Mouse (Mus musculus) cerebellum, adult 18-20 months (tissue): ENCODE data around the gene Mier1.
"Not testable (repeated sequence)": the region's sequence is repeated elsewhere in the genome, so short reads cannot be mapped to it uniquely, and the experiment has no call there.

Experiments
- DNase-seq, 2 experiments: peaks; one replicate each; pipeline ENCODE4 v3.0.0; 2021

Mier1 gene

DNA sequence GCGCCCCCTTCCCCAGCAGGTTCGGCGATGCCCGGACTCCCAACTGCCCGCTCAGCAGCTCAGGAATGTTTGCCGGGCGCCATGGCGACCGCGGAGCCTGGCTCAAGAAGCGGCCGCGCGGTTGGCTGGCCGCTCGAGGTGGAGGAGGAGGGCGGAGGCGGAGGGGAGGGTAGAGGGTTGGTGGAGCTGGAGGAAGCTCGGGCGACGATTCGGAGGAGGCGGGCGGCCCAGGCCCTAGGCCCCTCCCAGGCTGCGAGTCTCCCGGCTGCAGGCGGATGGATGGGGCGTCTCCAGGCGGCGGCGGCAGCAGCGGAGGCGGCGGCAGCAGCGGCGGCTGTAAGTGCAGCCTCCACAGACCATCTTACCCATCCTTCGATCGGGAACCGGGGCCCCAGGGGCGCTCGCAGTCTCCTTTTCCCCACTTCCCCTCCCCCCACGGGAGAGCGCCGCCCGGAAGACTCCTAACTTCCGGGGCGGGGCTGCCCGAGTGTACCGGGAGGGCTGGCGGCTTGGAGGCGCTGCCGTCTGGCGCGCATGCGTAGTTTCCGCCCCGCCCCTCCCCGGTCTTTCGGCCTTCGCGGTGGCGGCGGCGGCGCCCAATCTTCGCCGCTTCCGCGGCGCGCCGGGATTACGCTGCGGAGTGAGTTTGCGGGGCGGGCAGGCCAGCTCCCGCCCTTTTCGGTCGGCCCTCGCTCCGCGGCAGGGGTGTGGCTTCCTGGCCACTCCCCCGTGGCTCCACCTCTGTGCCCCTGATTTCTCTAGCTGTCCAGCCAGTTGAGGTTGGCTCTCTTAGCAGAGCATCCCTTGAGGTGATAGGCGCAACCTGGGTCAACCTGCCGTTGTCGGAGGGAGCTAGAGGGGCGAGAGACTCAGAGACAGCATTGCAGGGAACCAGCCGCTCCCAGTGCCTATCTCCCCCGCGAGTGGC is at the start of gene Mier1, which contains the start of gene Wdr78:
Gene Mier1, plus strand, starts transcription at position 207 of the 928 bp plus-strand sequence.
Gene Wdr78, minus strand, starts transcription at position 372 of the 928 bp plus-strand sequence.
- DNase-seq = peak; percentile 98

DNA sequence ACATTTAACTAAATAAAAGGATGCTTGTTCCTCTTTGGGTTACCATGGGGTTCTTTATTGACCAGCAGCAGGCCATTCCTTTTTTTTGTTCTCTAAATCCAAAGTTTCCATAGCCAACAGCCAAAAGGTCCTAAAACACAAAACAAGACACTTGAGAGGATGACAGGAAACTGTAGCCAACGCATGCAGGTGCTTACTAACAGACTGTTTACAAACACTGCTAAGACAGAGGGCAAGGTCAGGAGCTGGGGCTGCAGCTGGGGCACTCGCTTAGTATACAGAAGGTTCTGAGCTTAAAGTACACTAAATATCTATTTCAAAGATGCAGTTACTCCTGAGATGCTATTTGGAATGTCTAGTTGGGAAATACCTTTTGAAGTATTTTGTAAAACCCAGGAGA is 49.8 kb upstream of the Mier1 start:
- no peak for DNase-seq

DNA sequence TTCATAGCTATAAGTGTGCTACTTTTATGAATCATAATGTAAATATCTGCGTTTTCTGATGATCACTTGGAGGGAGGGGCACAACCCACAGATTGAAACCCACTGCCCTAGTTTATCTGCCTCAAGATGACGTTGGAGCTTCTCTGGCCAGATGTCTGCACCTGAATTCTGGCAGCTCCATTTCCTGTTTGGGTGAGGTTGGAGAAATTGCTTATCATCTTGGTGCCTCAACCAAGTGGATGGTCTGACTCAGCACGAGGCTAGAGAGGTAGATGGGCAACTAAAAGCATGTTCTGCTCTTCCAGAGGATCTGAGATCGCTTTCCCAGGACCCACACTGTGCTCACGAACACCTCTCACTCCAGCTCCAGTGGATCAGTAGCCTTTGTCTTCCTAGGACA is 49.2 kb upstream of the Mier1 start:
- no peak for DNase-seq

DNA sequence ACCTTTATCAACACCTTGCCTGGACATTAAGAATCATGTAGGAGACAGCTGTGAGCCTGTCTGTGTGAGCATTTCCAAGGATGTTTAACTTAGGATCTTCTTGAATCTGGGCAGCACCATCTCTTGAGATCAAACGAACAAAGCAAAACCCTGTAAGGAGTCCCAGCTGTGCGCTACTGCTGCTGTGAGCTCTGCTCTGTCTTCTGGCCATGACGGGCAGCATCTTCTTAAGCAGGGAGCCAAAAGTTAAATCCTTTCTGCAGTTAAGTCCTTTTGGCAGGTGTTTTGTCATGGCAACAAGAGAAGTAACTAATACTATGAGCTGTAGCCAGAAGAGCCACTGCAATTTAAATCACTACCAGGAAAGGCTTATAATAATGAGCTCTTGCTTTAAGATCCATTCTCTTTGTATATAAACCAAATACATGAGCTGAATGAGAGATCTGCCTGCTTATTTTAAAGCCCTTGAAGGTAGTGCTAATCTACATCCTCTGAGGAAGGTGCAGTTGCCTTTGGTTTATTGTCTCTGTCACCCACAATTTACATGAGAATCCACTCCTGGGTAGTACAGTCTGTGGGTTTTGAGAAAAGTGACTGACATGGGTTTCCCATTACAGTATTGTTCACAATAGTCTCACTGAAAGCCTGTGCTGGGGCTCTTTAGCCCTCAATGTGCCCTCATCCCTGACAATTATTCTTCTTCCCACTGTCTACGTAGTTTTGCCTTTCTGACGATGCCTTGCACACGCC is 46.1 kb upstream of the Mier1 start:
- DNase-seq = no peak

DNA sequence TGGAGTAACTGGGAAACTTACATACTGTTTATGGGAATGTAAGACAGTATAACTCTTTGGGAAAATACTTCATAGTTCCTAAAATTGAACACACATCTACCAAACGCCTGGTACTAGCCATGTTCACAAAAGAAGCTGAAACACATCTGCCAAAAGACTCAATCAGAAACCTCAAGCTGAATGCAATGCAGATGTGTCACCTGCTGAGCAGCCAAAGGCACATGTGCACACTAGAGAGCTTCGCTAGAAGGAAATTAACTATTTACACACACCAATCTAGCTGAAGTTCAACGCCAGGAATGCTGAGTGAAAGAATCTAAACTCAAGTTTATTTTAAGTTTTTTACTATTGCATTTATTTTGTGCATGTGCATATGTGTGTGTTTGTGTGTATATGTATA is 43.6 kb upstream of the Mier1 start:
- no peak for DNase-seq

DNA sequence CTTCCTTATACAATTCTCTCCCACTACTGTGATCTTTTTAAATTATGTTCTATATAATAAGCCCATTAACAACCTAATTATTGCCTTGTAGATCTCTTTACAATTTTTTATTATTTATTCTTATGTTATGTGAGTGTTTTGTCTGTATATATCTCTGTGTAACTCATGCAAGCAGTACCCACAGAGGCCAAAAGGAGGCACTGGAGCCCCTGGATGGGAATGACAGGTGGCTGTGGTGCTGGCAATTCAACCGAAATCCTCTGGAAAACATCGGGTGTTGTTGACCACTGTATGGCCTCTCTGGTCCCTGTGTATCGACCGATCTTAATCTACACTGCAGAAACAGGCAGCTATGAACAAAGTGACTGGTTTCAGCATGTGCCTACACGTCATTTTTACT is 29.0 kb upstream of the Mier1 start:
- DNase-seq = no peak

DNA sequence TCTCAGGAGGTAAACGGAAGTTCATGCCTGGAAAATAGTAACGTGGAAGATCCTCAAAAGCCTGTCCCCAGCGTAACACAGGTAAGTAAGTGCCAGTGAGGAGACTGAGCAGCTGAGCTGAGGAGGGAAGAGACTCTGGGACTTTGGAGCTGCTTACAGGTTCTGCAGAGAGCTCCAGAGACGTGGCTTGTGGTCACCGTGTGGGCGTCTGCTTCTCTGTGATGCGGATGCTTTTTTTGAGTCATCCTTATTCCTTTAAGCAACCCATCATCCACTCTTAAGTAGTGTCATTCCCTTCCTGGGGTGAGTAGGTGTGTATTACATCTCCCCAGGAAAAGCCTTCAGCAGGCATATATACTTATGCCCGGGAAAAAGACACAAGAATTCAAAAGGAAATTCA is 18.3 kb upstream of the Mier1 start:
- DNase-seq = no peak

DNA sequence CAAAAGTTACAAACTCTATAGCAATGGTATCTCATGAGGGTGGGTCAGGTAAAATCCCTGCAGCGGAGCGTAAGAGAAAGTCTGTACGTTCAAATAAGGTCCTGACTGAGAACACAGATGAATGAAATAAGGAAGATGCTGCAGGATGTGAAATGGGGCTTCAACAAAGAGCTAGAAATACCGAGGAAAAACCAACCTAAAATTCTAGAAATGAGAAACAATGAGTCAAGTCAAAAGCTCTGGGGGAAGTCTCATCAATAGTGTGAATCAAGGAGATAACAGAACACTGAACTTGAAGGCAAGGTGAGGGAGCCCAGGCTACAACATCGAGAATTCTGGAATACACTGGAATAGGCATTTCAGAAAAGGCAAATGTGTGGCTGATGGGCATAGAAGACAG is 15.7 kb upstream of the Mier1 start:
- no peak for DNase-seq

DNA sequence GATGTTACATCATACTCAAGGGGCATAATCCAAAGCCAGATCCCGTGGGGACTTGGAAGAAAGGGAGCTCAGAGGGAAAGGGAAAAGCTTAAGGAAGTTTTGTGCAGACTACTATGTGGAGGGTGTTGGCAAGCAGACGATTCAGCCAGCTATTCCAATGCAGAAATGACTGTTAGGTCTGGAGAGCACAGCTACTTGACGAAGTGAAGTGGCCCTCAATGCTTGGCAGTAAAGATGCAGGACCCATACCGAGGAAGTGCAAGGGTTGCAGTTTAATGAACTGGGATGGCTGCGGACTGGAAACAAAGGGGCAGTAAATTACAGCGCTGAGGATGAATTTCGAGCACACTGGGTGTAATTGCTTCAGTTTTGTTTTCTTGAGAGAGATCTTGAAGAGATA is 1.5 kb upstream of the Mier1 start:
- DNase-seq = no peak

DNA sequence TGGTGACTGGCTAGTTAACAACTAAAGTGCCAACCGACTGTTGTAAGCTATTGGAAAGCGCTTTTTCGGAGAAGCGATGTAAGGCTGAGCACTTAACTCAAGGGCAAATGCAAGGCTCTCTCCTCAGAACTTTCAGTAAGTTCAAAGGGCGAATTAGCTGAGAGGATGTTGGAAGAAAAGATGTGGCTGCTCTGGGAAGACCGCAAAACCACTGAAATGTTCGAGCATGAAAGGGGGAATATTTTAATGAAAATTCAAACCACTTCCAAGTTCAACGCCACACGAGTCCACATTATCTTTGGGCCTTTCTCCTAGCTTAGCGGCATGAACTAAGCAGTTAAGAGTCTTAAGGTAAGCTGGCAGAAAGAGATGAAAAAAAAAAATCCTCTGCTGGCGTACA is 788 bp upstream of the Mier1 start:
- DNase-seq = no peak

DNA sequence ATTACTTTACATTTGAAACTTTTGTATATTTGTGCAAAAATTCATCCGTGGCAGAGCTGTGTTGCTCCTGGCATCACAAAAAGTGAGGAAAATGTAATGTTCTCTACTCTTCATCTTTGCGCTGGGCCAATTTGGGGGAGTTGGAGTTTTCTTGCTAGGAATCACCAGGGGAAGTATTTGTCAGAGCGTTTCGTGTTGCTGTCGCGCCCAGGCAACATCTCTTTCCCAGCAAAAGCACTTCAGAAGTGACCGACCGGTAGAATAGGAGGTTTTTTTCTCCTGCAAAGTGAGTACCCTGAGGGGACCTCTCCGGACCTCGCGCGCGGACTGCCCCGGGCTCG is 4.7 kb downstream of the Mier1 start:
- no peak for DNase-seq

DNA sequence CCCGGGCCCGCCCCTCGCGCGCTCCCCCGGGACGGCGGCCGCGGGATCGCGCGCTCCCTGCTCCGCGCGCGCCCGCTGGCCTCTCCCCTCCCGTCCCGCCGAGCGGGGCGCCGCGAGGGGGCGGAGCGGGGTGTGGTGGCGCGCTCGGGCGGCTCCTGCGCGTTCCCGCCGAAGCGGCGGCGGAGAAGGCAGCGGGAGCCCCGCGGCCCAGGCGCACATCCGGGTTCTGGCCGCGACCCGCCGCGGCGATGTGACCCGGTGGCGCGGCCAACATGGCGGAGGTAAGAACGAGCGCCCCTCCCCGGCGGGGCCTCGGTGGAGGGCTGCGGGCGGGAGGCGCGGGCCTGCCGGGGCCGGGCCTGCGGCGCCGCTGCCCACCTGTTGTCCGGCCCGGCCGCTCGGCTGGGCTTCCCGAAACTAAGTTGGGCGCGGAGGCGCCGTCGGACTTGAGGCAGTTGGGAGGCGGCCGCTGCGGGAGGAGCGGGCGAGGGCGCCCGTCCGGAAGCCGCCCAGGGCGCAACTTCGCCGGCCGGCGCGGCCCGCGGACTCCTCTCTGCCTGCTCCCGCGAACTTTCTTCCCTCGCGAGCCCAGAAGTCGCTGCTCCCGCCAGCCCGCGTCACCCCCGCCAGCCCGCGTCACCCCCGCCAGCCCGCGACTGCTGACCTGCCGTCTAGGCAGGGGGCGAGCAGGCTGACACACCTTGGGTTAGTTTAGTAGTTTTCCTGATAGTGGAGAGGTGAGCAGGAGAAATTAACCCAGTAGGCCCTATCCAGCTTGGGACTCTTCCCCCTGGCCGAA is 5.2 kb downstream of the Mier1 start:
- DNase-seq = peak; percentile 74 to 88

DNA sequence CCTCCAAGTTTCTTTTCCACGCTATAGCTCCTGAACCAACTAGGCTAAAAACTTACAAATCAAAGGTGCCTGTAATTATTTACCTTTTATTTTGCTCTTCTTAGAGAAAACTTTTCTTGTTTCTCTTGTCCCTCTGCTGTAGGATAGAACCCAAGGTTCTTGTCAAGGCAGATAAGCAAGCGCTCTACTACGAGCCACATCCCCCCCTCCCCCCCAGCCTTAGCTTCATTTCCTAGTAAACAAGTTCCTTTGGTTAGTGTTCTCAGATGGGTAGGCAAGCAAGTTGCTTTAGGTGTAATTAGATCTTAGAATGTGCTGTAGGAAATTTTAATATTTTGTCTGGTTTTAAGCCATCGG is 5.8 kb downstream of the Mier1 start:
- DNase-seq = no peak

DNA sequence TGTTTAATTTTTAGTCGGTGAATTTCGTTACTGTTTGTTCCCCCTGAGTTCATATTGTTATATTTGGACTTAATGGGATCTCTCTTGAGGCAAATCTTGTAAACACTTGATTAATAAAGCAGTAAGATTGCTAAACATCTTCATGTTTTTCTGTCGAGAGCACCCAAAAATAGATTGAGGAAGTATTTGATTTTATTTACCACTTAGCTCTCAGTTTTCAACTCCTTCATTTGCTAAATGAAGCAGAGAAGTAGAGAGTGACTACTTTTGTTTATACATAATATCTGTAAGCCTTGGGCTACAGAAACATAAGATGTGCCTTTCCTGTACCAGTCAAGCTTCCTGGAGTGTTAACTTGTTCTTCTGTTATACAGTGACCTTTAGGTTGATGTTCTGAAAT is 6.2 kb downstream of the Mier1 start:
- DNase-seq = no peak

DNA sequence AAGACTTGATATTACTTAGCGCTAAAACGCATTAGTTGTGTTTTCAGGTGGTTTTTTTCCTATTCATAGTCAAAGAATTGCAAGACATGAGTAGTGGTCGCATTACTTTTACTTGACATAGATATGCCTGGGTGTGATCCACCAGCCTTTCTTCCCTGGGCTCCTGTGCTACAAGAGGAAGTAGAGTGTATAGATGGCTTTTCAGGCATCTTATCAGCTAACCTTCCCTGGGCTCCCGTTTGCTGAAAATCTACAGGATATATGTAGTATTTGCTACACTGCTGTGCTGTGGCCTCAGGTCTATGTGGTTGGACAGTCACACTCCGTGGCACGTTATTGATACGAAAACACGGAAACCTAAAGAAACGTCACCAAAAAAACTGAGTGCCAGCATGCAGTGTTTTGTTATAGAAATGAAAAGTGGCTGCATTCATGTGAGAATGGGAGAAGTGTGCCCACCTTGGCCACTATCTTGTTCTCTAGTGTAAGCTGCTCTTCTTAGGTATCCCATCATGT is 6.7 kb downstream of the Mier1 start:
- no peak for DNase-seq

DNA sequence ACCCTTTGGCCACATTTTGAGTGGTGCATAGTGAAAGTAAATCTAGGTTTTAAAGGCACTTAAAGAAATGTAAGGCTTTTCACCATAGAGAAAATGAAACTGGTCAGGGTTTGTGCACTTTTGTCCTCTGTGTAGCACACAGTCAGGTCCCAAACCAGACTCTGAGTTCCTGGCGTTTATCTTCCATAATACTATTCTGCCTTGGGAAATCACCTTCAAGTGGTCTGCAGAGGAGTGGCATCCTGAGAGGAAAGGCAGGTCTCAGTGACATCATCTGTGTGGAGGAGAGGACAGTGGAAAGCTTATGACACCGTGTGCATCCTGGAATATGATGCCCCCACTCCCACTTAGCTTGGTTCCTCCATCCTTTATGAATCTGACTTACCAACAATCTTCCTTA is 8.9 kb downstream of the Mier1 start:
- DNase-seq = no peak

DNA sequence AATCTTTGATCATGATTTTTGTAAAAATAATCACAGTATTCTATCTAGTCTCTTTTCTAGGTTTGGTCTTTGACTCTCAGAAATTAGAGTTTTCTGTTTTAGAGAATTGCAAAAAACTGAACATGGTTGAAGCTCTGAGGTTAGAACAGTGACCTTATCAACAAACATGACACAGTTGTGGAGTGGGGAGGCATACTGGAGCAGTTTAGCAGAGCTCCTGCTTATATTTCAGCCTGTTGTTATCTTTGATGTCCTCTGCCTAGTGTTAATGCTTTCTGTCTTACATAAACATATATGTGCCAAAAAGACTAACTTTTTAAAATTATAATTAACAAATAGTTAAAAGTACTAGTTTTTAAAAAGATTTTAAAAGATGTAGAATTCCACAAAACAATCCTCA is 9.4 kb downstream of the Mier1 start:
- no peak for DNase-seq

DNA sequence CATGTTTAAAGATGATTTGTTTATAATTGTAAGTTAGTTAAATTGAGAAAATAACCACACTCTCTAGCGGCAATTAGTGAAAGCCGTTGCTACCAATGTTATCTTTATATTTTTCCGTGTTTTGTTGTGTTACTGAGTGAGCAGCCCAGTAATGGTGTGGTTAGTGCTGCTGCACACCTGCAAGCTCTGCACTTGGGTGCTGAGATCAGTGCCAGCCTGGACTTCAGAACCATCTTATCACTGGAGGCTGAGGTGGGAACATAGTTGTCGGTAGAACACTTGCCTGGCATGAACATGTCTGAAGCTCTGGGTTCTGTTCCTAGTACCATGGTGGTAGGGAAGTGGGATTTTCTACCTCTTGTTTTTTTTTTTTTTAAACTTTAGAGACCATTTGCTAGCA is 12.3 kb downstream of the Mier1 start:
- no peak for DNase-seq

DNA sequence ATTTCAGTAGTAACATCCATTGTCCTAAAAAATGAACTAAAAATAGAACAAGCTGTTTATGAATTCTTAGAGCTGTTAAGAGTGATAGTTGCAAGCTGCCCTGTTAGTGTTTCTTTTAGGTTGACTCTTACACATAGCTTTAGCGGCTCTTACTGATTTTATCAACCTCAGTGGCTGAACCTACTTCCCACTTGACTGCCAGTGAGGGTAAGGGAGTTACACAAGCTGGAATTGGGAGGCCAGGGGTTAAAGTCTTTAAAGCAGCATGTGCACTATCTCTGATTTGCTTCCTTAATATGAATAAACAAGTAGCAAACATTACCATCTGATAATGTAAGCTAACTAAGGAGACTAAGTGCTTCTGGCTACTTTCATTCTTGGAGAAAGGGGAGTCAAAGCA is 22.8 kb downstream of the Mier1 start:
- DNase-seq = no peak

DNA sequence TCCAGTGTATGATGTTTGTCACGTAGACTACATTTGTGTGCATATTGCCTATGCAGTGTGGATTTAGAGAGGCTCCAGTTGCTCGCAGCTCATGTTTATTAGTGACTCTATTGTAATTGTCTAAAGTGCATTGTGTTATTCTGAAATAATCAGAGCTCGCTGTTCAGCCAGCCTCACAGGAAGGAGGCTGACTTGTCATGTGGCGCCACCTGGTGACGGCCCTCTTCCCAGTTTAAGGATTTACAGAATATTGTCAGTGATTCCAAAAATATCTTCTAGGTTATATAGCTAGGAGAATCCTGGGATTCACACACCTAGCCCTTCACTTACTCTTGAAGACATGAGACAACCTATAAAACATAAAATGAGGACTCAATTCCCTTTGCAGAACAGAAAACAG is 32.1 kb downstream of the Mier1 start:
- peak; percentile 81 to 82 for DNase-seq

DNA sequence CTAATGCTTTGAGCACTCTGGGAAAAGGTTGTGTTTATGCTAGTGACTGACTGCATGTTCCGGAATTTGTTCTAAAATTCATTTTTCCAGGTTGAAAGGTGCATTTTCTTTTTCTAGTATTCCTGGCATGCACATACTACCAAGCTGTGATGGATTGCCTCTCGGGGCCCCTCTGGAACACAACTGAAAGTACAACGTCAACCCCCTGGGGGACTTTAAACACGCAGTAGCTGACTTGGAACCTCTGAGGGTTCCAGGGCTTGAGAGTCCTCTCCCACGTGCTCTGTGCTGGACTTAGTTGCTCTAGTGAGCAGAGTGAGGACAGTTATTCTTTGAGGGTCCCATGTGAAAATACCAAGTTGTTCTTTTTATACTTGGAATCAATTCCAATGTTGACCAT is 37.8 kb downstream of the Mier1 start:
- DNase-seq = no peak

DNA sequence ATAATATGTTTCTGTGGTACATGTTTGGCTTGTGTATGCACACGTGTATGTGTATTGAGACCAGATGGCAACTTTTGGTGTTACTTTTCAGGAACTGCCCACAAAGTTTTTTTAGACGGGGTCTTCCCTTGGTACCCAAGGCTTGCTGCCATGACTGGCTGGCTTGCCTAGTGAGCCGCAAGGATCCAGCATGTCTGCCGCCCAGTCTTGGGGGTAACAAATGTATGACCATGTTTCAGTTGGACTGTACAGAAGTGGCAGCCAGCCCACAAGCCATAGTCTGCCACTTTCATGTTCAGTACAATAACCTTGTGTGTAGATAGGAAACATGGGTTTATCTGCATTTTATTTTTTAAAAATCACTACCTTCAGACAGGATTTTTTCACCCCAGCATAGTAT is 44.6 kb downstream of the Mier1 start:
- no peak for DNase-seq

DNA sequence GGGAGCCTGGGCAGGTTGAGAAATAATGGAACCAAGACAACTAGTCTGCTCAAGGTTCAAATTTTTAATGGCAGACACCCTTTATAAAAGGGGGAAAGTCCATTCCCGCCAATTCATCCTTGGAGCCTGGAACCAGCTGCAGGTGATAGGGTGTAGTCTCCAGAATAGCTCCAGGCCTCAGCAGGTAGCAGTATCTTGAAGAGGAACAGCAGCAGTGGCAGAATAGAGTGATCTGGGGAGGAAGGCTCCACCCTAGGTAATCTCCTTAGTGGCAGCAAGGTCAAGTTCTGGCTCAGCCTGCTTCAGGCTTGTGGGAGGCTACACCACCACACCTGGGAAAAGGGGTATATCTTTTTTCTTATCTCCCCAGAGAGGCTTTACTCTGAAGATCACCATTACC is 52.0 kb downstream of the Mier1 start:
- DNase-seq = not testable (repeated sequence)
